Mouse (Mus musculus) right cerebral cortex, postnatal 4 days (tissue): ENCODE data around the gene Gm27027.

ENCODE experiments used
- DNase-seq: peaks from one replicate; pipeline ENCODE4 v3.0.0-alpha.2; 2022

Gene Gm27027

DNA sequence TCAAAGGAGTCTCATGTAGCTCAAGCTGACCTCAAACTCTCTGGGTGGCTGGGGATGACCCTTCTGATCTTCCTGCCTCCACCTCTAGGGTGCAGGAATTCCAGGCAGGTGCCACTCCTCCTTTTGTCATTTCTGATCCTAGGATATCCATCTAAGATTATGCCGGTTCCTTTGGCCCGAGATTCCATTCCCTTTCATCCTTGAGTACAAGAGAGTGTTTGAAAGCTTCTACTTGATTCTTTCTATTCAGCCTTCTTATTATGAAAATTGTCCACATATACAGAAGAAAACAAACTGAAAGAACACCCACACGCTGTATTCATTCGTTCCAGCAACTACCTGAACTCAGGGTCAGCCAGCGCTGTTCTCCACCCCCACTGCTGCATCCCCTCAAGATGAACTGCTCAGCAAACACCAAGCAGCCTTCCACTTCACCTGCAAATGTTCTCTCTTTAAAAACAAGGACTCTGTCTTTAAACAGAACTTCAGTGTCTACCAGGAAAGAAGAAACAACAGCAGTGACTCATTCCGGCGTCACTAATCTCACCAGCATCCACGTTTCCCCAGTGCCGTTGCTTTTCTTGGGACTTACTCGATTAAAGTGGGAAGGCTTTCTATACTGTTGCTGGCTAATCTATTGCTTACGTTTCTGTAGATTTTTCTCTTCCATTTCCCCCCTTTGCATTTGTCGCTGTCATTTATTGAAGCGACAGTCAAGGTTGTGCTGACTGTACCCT, 68.3 kb downstream of the Gm27027 start:
- DNase-seq = no peak

DNA sequence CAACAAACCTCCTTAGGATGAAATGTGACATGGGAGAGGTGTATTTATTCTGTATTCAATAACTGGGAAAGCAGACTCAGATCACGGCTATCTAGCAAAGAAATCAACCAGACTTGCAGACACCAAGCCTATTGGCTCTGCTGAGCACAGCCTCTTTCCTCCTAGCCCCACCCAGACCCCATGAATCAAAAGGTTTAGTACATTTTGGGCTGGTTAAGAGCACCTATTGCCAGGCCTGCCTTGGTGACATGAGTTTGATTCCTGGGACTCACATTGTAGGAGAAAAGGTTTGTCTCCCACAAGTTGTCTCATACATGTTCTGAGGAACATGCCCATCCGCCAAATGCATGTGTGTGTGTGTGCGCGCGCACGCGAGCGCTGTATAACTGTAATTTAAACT, 70.0 kb downstream of the Gm27027 start:
- no peak for DNase-seq

DNA sequence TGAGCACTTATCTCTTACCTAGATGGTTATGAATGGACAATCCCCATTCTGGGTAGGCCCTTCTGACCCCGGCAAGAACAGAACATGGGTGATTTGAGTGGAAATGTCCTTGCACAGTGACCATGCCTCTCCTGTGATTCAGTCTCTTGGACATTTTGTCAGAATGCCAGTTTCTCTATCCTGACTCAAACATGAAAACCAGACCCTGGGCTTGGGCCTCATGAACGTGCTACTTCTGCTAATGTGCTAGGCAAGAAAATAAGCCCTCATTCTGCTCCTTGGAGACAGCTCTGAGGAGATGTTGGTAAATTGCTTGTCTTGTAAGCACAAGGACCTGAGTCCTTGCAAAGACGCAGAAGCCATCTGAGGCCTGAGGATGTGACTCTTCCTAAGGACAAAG, 77.1 kb downstream of the Gm27027 start:
- no peak for DNase-seq

GRCm38 (mm10) chr2:93913552-93913951, 82.6 kb downstream of the Gm27027 start:
- DNase-seq = no peak

DNA sequence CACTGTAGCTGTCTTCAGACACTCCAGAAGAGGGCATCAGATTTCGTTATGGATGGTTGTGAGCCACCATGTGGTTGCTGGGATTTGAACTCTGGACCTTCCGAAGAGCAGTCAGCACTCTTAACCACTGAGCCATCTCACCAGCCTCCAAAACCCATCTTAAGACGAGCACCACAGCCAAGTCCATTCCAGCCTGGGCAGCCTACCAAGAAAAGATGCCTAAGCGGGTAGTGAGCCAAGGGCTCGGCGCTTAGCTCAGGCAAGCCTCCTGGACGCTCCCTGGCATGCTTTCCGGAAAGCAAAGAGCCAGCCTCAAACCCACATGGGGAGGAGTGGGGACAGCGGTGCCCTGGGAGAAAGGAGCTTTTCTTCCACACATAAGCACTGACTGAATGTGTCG, 84.2 kb downstream of the Gm27027 start:
- peak; percentile 52 for DNase-seq

DNA sequence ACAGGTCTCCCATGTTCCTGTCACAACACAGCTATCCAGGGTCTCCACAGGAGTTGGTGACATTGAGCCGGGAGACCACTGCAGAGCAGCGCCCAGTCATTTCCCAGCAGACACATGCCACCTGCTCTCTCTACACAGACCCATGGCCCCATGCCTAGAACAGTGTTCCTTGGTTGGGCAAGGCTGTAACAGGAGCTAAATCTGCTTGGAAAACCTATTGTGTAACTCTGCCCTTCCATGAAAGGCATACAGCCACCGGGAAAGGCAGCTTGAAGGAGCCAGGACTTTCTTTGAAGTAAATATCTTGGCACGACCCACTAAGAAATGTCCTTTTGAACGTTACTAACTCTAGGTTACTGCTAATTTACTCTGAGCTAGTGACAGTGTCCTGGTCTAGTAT, 86.4 kb downstream of the Gm27027 start:
- DNase-seq = no peak

DNA sequence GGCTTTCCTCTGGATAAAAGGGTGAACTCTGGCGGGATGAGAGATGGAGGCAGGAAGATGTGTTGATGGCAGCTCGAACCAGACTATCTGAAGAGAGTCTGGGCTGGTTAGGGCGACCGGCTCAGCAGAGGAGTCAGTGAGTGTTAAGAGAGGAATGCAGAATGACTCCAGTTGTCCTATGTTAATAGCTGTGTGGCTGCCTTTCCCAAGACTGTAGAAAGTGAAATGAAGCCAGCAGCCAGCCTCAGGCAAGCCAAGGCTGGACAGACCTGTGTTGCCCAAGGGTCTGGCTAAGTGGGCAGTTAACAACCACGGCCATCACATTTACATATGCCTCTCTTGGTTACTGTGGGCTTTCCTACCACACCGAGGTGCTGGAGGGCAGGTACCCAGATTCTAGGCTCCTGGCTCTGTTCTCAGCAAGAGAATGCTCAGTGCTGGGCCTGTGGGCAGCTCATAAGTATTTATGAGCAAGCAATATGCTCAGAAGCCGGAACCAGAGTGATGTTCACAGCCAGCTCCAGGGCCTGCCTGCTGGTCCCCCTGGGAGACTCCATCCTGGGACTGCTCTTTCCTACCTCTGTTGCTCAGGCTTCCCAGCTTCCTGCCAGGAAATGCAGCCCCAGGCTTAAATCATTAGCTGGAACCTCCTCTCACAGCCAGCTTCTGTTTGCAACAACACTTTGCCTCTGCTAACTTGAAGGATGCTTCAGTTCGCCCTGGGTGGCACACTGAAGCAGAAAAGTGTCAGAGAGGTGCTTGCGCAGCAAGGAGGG, 88.4 kb downstream of the Gm27027 start:
- DNase-seq = no peak
